Mouse (Mus musculus) megakaryocyte, embryonic 14.5 days (primary cell): ENCODE results near the gene Cdh24.

Experiments used
- FLI1 ChIP-seq: IDR thresholded peaks from 2 replicates; pipeline ENCODE4 v1.6.1; 2012; ENCODE audit warnings: low read length, inconsistent platforms, mixed read lengths
- GATA1 ChIP-seq: IDR thresholded peaks from 3 replicates; pipeline ENCODE4 v1.6.1; 2012; ENCODE audit warnings: mixed read lengths, low read length, inconsistent platforms, borderline replicate concordance

DNA sequence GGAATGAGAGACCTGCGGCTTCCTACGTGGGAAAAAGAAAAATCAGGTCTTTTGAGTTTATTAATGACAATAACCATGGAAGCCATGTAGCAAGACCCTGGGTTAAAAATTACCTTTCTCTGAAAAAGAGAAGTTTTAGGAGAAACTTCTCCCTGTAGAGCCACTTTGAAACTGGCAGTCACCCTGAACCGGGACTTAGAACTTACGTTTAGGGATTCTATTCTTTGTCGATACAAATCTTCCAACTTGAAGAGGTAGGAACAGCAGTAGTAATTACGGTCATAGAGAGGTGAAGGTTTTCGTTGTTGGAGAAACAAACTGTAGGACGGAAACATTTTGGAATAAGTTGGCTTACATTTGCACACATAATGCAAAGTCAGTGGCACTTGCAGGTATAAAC is 46.1 kb upstream of the Cdh24 start:
- no peak for TF ChIP-seq GATA1
- TF ChIP-seq FLI1 = no peak
